Mouse (Mus musculus): Measurements from ENCODE around the gene C1ql1.

DNA sequence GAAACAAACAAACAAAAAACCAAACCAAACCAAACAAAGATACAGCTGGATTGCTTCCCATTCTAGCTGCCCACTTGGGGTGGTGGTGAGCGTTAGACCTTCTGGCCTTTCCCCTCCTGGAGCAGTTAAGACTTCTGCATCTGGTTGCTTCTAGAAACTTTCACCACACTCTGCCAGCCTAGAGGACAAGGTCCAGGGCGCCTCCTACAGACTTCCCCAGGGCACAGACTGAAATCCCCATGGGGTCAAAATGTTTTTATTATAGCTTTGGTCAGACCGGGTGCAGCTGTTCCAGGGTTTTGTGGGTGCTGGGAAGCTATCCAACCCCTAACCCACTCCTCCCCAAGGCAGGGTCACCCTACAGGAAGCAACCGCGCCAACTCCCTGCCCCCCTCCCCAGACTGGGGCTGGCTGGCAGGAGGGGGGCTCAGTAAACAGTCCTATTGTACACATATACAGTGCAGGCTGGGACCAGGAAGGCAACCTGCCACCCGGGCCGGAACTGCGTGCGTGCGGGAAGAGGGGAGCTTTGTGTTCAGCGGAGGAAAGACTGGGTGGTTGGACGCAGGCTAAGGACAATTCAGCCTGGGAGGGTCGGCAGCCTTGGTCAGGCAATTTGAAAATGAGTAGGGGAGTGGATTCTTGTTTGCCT lies 7.3 kb downstream of the C1ql1 start:
- TF ChIP-seq CTCF (IDR thresholded peaks at IDR 0.05; ENCODE audit: control insufficient read depth, insufficient read depth, insufficient read length): no peak
- TF ChIP-seq USF1 (IDR thresholded peaks at IDR 0.05; ENCODE audit: low read depth): no peak

All from C2C12 (cell line).